Mouse (Mus musculus): ENCODE data around the gene Snrpa. TPM values are rescaled to one million over a fixed set of nuclear protein-coding genes. Genes with fewer than 3 reads are reported as not detected.
A peak's percentile ranks its signal among the peaks of the same experiment; 100 is the strongest.

Snrpa gene
- polyA plus RNA-seq, 1 experiment from 2014 or later: 155 TPM

DNA sequence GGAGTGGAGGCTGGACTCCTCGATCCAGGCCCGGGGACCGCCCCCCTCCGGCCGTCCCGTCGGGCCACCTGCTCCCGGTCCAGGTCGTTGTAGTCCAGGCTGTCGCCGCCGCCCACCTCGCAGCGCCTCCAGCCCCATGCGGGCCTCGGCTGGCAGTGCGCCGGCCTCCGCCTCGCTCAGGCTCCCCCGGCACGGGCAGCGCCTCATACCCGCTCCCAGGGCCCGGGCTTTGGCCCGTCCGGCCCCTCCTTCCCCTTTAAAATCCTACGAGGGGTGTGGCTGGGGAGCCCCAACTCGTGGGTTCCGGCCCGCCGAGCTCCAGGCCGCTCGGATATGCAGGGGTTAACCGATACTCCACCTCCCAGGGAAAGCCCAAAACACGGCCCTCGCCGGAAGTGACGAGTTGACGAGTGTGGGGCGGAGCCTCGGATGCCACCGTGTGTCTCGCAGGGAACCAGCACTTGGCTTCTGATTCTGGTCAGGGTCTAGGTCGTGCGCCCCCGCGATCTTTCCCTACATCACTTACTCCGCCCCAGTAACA lies 32.3 kb upstream of the Snrpa start, which contains the start of gene Itpkc:
Gene Itpkc (minus strand): TSS at position 381 of the 541 bp plus-strand sequence.
- Histone ChIP-seq H3K4me1 (replicated peaks) (peaks cover 42% of the 10 kb centered on the region), H3K4me3 (peak within 1 kb of the TSS; percentile 68), H3K36me3 (0 out of 2 replicates have a peak, but pooled peaks cover 3% of the 10 kb centered on the region), H3K27ac (ENCODE audit: poor library complexity, severe bottlenecking) (peak within 1 kb of the TSS; percentile 76), H3K9me3 (replicated peaks) (no peaks in the 10 kb centered on the region), H3K4me2 (peak within 1 kb of the TSS; percentile 76), H3K27me3 (replicated peaks) (no peaks in the 10 kb centered on the region), H3K9ac (peak within 1 kb of the TSS; percentile 78)
- WGBS: under 1% methylated on average over 48 of the region's 49 CpGs
- ATAC-seq (ENCODE audit: insufficient number of reproducible peaks, low FRiP score): peak; percentile 89

GRCm38 (mm10) chr7:27227676-27228075 lies 31.6 kb upstream of the Snrpa start:
- Histone ChIP-seq H3K4me1 (replicated peaks) (peaks cover 40% of the 10 kb centered on the region), H3K27ac (ENCODE audit: poor library complexity, severe bottlenecking) (no peak overlapping the region)
- ATAC-seq (ENCODE audit: insufficient number of reproducible peaks, low FRiP score): no peak

GRCm38 (mm10) chr7:27227276-27227675 lies 31.2 kb upstream of the Snrpa start:
- 0 out of 2 replicates have a peak, but pooled peaks cover 6% of the 10 kb centered on the region for H3K36me3 ChIP-seq
- H3K9ac ChIP-seq: peak overlapping the region; percentile 78
- H3K4me2 ChIP-seq: peak overlapping the region; percentile 76
- peak overlapping the region; percentile 68 for H3K4me3 ChIP-seq
- no peak overlapping the region for H3K27ac ChIP-seq (ENCODE audit: poor library complexity, severe bottlenecking)
- H3K4me1 ChIP-seq (replicated peaks): peaks cover 40% of the 10 kb centered on the region
- H3K9me3 ChIP-seq (replicated peaks): no peaks in the 10 kb centered on the region
- WGBS: 34% methylated on average over 9 of the region's 9 CpGs
- ATAC-seq (ENCODE audit: insufficient number of reproducible peaks, low FRiP score): no peak
- H3K27me3 ChIP-seq (replicated peaks): no peaks in the 10 kb centered on the region

More at GRCm38 (mm10) chr7:27227676-27228075, 31.6 kb upstream of the Snrpa start:
- H3K4me3 ChIP-seq: peak overlapping the region; percentile 68
- H3K36me3 ChIP-seq: 0 out of 2 replicates have a peak, but pooled peaks cover 6% of the 10 kb centered on the region
- WGBS: 2% methylated on average over 10 of the region's 10 CpGs
- H3K4me2 ChIP-seq: peak overlapping the region; percentile 76
- H3K9me3 ChIP-seq (replicated peaks): no peaks in the 10 kb centered on the region
- H3K9ac ChIP-seq: peak overlapping the region; percentile 78
- no peaks in the 10 kb centered on the region for H3K27me3 ChIP-seq (replicated peaks)

- Histone ChIP-seq H3K9ac (peak overlapping the region; percentile 43; the same call in 1 of the 2 replicates), H3K36me3 (peaks cover 7% of the 10 kb centered on the region; the same call in 1 of the 2 replicates), H3K27me3 (replicated peaks) (no peaks in the 10 kb centered on the region), H3K27ac (ENCODE audit: poor library complexity, severe bottlenecking) (no peak overlapping the region), H3K4me3 (no peak overlapping the region), H3K9me3 (replicated peaks) (no peaks in the 10 kb centered on the region), H3K4me2 (0 out of 2 replicates have a peak overlapping the region, but pooled peaks have one; percentile 1), H3K4me1 (replicated peaks) (peaks cover 40% of the 10 kb centered on the region)
- WGBS: 82% methylated on average over 11 of the region's 11 CpGs
- no peak for ATAC-seq (ENCODE audit: insufficient number of reproducible peaks, low FRiP score)
These were observed 29.0 kb upstream of the Snrpa start for GRCm38 (mm10) chr7:27224877-27225575.

DNA sequence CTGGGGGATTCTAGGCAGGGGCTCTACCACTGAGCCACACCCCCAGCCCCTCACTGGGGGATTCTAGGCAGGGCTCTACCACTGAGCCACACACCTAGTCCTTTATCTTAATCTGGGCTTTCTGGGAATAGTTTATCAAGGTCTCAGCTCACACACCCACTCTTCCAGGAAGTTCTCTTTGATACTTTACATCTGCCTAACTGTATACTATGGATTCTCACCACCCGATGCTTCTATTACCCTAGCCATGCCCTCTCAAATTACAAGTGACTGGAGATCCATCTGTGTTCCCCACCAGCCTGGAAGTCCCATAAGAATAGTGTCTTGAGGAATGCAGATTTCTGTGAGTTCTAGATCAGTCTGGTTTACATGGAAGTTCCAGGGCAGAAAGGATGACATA lies 26.5 kb upstream of the Snrpa start:
- Histone ChIP-seq H3K36me3 (peaks cover 24% of the 10 kb centered on the region), H3K4me1 (replicated peaks) (peaks cover 35% of the 10 kb centered on the region), H3K4me2 (no peak overlapping the region), H3K9ac (no peak overlapping the region), H3K9me3 (replicated peaks) (no peaks in the 10 kb centered on the region), H3K27ac (ENCODE audit: poor library complexity, severe bottlenecking) (no peak overlapping the region), H3K27me3 (replicated peaks) (no peaks in the 10 kb centered on the region), H3K4me3 (no peak overlapping the region)
- no peak for ATAC-seq (ENCODE audit: insufficient number of reproducible peaks, low FRiP score)
- WGBS: 61% methylated on average over 1 of the region's 1 CpGs

GRCm38 (mm10) chr7:27221939-27222338 lies 25.9 kb upstream of the Snrpa start:
- Histone ChIP-seq H3K27ac (ENCODE audit: poor library complexity, severe bottlenecking) (no peak overlapping the region), H3K9me3 (replicated peaks) (no peaks in the 10 kb centered on the region), H3K9ac (no peak overlapping the region), H3K36me3 (peaks cover 30% of the 10 kb centered on the region), H3K27me3 (replicated peaks) (no peaks in the 10 kb centered on the region), H3K4me3 (no peak overlapping the region), H3K4me1 (replicated peaks) (peaks cover 29% of the 10 kb centered on the region), H3K4me2 (no peak overlapping the region)
- ATAC-seq (ENCODE audit: insufficient number of reproducible peaks, low FRiP score): no peak
- WGBS: 79% methylated on average over 6 of the region's 6 CpGs

DNA sequence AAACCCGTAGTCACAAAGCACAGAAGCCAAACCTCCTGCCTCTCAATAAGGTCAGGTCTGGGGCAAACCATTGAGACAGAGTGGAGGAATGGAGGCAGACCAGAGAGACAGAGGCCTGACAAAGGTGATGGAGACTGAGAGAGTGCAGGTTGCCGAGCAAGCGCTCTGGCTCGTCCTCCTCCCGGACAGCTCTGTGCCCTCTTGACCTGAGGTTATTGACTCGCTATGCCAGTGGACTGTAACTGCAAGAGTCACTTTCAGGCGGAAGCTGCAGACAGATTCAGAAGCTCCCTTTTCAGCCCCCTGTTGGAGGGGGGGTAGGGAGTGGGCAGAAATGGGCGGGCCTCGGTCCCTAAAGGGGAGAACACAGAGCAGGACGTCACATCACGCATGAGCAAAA lies 23.9 kb upstream of the Snrpa start:
- H3K9me3 ChIP-seq (replicated peaks): no peaks in the 10 kb centered on the region
- H3K27ac ChIP-seq (ENCODE audit: poor library complexity, severe bottlenecking): no peak overlapping the region
- no peak for ATAC-seq (ENCODE audit: insufficient number of reproducible peaks, low FRiP score)
- H3K4me2 ChIP-seq: no peak overlapping the region
- peaks cover 37% of the 10 kb centered on the region for H3K36me3 ChIP-seq
- WGBS: 83% methylated on average over 11 of the region's 11 CpGs
- H3K4me3 ChIP-seq: no peak overlapping the region
- peaks cover 9% of the 10 kb centered on the region for H3K4me1 ChIP-seq (replicated peaks)
- no peak overlapping the region for H3K9ac ChIP-seq
- H3K27me3 ChIP-seq (replicated peaks): no peaks in the 10 kb centered on the region

GRCm38 (mm10) chr7:27218586-27218985 lies 22.5 kb upstream of the Snrpa start:
- no peaks in the 10 kb centered on the region for H3K9me3 ChIP-seq (replicated peaks)
- H3K4me2 ChIP-seq: no peak overlapping the region
- WGBS: 79% methylated on average over 7 of the region's 7 CpGs
- no peak overlapping the region for H3K9ac ChIP-seq
- no peak overlapping the region for H3K27ac ChIP-seq (ENCODE audit: poor library complexity, severe bottlenecking)
- H3K27me3 ChIP-seq (replicated peaks): no peaks in the 10 kb centered on the region
- peaks cover 44% of the 10 kb centered on the region for H3K36me3 ChIP-seq
- no peaks in the 10 kb centered on the region for H3K4me1 ChIP-seq (replicated peaks)
- no peak for ATAC-seq (ENCODE audit: insufficient number of reproducible peaks, low FRiP score)
- H3K4me3 ChIP-seq: no peak overlapping the region

DNA sequence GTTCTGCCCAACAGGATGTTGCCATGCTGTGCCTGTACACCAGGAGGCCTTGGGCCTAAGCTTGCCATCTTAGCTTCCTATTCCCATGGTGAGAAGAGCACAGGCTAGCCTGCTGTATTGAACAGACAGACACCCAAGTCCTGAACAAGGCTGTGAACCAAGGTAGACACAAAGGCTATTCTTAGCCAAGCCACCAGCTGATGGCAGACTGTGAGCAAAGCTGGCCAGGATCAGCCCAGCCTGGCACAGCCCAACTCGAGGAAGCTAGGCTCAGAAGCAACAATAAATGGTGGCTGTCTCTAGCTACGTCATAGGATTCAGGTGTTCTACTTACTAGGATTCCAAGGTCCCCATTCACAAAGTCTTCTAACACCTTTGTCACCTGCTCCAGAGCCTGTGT lies 16.6 kb upstream of the Snrpa start:
- 75% methylated on average over 2 of the region's 2 CpGs for WGBS
- ATAC-seq (ENCODE audit: insufficient number of reproducible peaks, low FRiP score): no peak
- H3K27ac ChIP-seq (ENCODE audit: poor library complexity, severe bottlenecking): no peak overlapping the region
- H3K4me2 ChIP-seq: no peak overlapping the region
- no peaks in the 10 kb centered on the region for H3K27me3 ChIP-seq (replicated peaks)
- no peaks in the 10 kb centered on the region for H3K4me1 ChIP-seq (replicated peaks)
- peaks cover 72% of the 10 kb centered on the region for H3K36me3 ChIP-seq
- H3K9ac ChIP-seq: no peak overlapping the region
- no peaks in the 10 kb centered on the region for H3K9me3 ChIP-seq (replicated peaks)
- H3K4me3 ChIP-seq: no peak overlapping the region

GRCm38 (mm10) chr7:27203730-27204449 lies 7.8 kb upstream of the Snrpa start:
- Histone ChIP-seq H3K4me2 (no peak overlapping the region), H3K36me3 (peaks cover 63% of the 10 kb centered on the region), H3K9me3 (replicated peaks) (no peaks in the 10 kb centered on the region), H3K4me3 (no peak overlapping the region), H3K27me3 (replicated peaks) (no peaks in the 10 kb centered on the region), H3K4me1 (replicated peaks) (no peaks in the 10 kb centered on the region), H3K27ac (ENCODE audit: poor library complexity, severe bottlenecking) (no peak overlapping the region), H3K9ac (no peak overlapping the region)
- ATAC-seq (ENCODE audit: insufficient number of reproducible peaks, low FRiP score): no peak
- WGBS: 90% methylated on average over 8 of the region's 8 CpGs

DNA sequence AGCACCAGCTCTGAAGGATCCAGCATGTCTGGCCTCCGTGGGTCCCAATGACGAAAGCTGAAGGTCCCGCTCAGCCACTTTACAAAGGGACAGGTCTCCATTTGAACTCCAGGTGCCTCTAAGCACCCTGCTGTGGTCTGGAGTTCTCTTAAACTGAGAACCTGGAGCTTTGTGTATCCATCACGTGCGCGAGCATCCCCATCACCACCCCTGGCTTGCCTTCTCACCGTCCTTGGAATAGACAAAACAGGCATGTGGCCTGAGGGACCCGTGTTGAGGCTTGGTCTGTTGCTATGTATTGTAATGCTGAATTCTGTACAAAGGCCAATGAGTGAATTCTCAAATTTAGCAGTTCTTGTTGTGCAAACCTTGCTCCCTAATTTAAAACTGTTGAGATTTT lies 2.7 kb upstream of the Snrpa start:
- no peak overlapping the region for H3K27ac ChIP-seq (ENCODE audit: poor library complexity, severe bottlenecking)
- H3K9me3 ChIP-seq (replicated peaks): no peaks in the 10 kb centered on the region
- no peaks in the 10 kb centered on the region for H3K27me3 ChIP-seq (replicated peaks)
- no peak for ATAC-seq (ENCODE audit: insufficient number of reproducible peaks, low FRiP score)
- H3K36me3 ChIP-seq: peaks cover 57% of the 10 kb centered on the region
- H3K9ac ChIP-seq: no peak overlapping the region
- no peak overlapping the region for H3K4me3 ChIP-seq
- peaks cover 12% of the 10 kb centered on the region for H3K4me1 ChIP-seq (replicated peaks)
- no peak overlapping the region for H3K4me2 ChIP-seq
- WGBS: 86% methylated on average over 8 of the region's 8 CpGs
